Mouse (Mus musculus) forebrain, embryonic 12.5 days (tissue): ENCODE data around the gene Dhx16. TPM values are rescaled to one million over a fixed set of nuclear protein-coding genes. Genes with fewer than 3 reads are reported as not detected.

ENCODE experiments used
- ATAC-seq: fragments of 200-750 bp; cut with Nextera tagmentation; 2 replicates; pipeline ENCODE4 v1.8.0; 2017; ENCODE audit warnings: moderate TSS enrichment; ENCODE audit not compliant: low FRiP score
- H3K27ac ChIP-seq: fragments of 300-500 bp; sonication (generic); 2 replicates; pipeline ENCODE4 v1.5.1; 2016; ENCODE audit warnings: mild to moderate bottlenecking
- H3K27me3 ChIP-seq: fragments of 300-500 bp; sonication (generic); 2 replicates; pipeline ENCODE4 v1.6.1; 2016; ENCODE audit warnings: mild to moderate bottlenecking
- H3K36me3 ChIP-seq: fragments of 300-500 bp; sonication (generic); replicated peaks from 2 replicates; pipeline ENCODE4 v1.6.1; 2016; ENCODE audit warnings: mild to moderate bottlenecking
- H3K4me1 ChIP-seq: fragments of 300-500 bp; sonication (generic); 2 replicates; pipeline ENCODE4 v1.6.1; 2016
- H3K4me2 ChIP-seq: fragments of 300-500 bp; sonication (generic); 2 replicates; pipeline ENCODE4 v1.6.1; 2016; ENCODE audit warnings: mild to moderate bottlenecking, moderate library complexity
- H3K4me3 ChIP-seq: fragments of 300-500 bp; sonication (generic); replicated peaks from 2 replicates; pipeline ENCODE4 v1.5.1; 2016; ENCODE audit warnings: mild to moderate bottlenecking
- H3K9ac ChIP-seq: fragments of 300-500 bp; sonication (generic); 2 replicates; pipeline ENCODE4 v1.6.1; 2016; ENCODE audit warnings: mild to moderate bottlenecking
- H3K9me3 ChIP-seq: fragments of 300-500 bp; sonication (generic); 2 replicates; pipeline ENCODE4 v1.6.1; 2016
- WGBS: fragments of 180-500 bp; shearing (Covaris S2); methylation state at CpG from one replicate; pipeline ENCODE4 v1.1.7; 2016; 5-methylcytosine and 5-hydroxymethylcytosine counted together
- polyA plus RNA-seq: library from polyadenylated mRNA; unstranded; fragments of >200 nt; fragmentation: Nextera tagmentation; extraction: Ambion mirVana; gene quantifications from 2 replicates; pipeline ENCODE4 v1.2.1, GENCODE M21; 2016

Dhx16 gene
- polyA plus RNA-seq, 1 experiment from 2014 or later = 54.8 TPM

DNA sequence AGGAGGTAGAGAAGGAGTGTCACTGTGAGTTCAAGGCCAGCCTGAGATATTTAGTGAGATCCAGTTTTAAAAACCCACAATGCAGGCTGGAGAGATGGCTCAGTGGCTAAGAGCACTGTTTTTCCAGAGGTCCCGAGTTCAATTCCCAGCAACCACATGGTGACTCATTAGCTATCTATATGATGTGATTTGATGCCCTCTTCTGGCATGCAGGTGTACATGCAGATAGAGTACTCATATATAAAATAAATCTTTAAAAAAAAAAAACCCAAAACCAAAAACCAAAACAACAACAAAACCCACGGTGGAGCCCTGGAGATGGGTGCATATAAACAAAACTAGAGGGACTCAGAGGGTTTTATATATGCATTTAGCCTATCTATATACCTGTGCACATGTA lies 28.0 kb downstream of the Dhx16 start:
- 83% methylated on average over 2 of the region's 2 CpGs for WGBS
- H3K4me1 ChIP-seq = peaks cover 20% of the 10 kb centered on the region
- H3K27ac ChIP-seq = no peak overlapping the region
- H3K4me2 ChIP-seq = peak overlapping the region; percentile 95; the same call in 1 of the 2 replicates
- H3K9ac ChIP-seq = no peak overlapping the region
- ATAC-seq = no peak
- H3K27me3 ChIP-seq = no peaks in the 10 kb centered on the region
- no peak overlapping the region for H3K4me3 ChIP-seq
- H3K36me3 ChIP-seq = peaks cover 73% of the 10 kb centered on the region
- H3K9me3 ChIP-seq = no peaks in the 10 kb centered on the region

DNA sequence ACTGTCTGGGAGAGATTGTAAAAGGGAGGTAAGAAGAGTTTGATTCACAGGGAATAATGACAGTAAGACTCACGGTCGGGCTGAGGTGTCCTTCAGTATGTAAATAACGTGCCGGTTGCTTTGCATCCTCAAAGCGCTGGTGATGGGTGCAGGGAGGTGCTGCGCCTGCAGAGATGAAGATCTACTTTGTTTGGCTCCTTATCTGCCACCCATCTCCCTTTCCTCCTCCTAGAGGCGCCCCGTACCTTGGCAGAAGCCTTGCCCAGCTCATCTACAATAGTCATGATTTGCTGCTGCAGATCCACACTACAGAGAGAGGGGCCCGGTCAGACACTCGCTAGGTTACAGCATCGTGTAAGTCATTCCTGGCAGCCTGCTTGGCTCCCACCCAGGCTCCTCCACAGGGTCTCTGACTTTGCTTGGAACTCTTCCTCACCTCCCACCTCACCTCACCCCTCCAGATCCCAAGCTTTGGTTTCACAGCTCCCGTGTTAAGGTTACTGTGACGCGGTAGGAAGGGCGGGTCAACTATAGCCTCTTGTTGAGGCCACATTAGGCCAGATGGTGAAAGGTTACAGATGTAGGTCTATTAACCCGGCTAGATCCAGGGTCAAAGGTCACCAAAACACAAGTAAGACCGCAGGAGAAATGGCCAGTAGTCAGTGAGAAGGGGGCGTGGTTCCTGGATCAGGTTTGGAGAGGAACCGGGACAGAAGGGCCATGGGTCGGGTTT lies 29.7 kb downstream of the Dhx16 start:
- H3K4me1 ChIP-seq = peaks cover 20% of the 10 kb centered on the region
- peak overlapping the region; percentile 83 for H3K9ac ChIP-seq
- peak; percentile 24; the same call in 1 of the 2 replicates for ATAC-seq
- peak overlapping the region; percentile 74 for H3K4me3 ChIP-seq
- H3K36me3 ChIP-seq = peaks cover 68% of the 10 kb centered on the region
- H3K9me3 ChIP-seq = no peaks in the 10 kb centered on the region
- no peaks in the 10 kb centered on the region for H3K27me3 ChIP-seq
- WGBS = 29% methylated on average over 20 of the region's 20 CpGs
- H3K27ac ChIP-seq = peak overlapping the region; percentile 78
- H3K4me2 ChIP-seq = peak overlapping the region; percentile 95

DNA sequence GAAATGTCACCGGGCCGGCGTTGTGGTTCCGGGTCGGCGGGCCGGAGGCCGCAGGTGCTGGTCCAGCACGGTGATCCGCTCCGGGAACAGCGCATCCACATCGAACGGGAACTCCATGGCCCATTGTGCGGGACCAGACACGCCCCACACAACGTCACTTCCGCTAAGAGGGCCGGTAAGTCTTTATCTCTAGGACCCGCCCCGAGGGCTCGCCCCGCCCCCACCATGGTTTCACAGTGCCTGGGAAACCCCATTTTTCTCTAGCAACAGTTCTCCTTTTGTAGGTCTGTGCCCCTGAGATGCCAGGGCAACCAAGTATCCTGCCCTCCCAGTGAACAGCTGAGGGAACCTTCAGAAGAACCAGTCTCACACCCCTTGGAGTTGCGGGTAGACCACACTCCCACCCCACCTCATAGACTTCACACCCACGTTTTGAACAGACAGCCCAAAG lies 30.3 kb downstream of the Dhx16 start, which contains the start of gene Atat1:
Gene Atat1, minus strand, starts transcription at position 157 of the 451 bp plus-strand sequence.
- peak; percentile 93 for ATAC-seq
- peaks cover 64% of the 10 kb centered on the region for H3K36me3 ChIP-seq
- WGBS = 5% methylated on average over 25 of the region's 25 CpGs

DNA sequence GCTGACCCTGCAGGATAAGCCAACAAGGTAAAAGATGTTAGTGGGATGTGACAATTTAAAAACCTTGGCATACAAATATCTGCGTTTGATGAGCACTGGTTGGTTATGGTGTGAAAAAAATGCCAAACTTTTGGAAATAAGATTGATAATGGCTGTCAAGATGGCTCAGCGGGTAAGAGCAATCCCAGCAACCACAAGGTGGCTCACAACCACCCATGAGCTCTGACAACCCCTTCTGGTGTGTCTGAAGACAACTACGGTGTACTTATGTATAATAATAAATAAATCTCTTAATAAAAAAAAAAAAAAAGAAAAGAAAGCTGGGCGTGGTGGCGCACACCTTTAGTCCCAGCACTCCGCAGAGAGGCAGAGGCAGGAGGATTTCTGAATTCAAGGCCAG lies 35.4 kb downstream of the Dhx16 start:
- no peak for ATAC-seq
- Histone ChIP-seq H3K9ac (no peak overlapping the region), H3K9me3 (no peaks in the 10 kb centered on the region), H3K4me2 (peak overlapping the region; percentile 72), H3K36me3 (peaks cover 34% of the 10 kb centered on the region), H3K4me1 (peaks cover 17% of the 10 kb centered on the region), H3K4me3 (no peak overlapping the region; the same call in 1 of the 2 replicates), H3K27me3 (no peaks in the 10 kb centered on the region), H3K27ac (no peak overlapping the region)
- 86% methylated on average over 6 of the region's 6 CpGs for WGBS

More for the DNA sequence above, 30.3 kb downstream of the Dhx16 start, which contains the start of gene Atat1:
- H3K9me3 ChIP-seq = no peaks in the 10 kb centered on the region
- peak within 1 kb of the TSS; percentile 74 for H3K4me3 ChIP-seq
- H3K4me2 ChIP-seq = peak within 1 kb of the TSS; percentile 95
- peak within 1 kb of the TSS; percentile 83 for H3K9ac ChIP-seq
- H3K27me3 ChIP-seq = no peaks in the 10 kb centered on the region
- H3K27ac ChIP-seq = peak within 1 kb of the TSS; percentile 78
- H3K4me1 ChIP-seq = peaks cover 20% of the 10 kb centered on the region

DNA sequence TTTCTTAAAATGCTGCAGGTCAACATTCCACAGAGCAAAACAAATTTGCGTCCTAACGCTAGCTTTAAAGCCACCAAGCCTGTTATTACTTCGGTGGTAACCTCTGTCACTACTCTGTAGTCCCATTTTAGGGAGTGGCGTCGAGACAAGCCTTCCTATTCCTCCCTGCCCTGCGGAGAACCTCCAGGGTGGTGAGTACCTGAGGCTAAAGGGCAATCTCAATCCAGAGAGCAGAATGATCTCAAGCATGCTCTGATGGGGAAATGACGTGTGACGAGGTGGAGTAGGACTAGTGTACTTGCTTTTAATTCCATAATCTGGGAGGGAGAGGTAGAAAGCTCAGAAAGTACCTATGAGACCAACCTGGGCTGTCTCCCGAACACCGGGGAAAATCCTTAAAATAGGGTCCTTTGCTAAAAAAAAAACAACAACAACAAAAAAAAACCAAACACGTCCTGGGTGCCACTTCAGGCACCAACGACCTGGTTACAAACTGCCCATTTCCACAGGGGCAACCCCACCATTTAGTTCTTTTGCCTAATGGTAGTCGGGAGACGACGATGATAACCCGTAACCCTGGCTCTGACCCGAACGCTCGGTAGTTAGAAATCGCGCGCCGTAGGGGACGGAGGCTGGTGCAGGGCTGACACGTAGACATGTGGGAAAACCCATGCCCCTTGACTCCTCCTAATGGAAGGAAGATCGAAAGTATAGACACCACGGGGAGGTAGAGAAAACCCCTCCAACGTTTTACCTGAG lies 36.1 kb downstream of the Dhx16 start:
- no peak for ATAC-seq

DNA sequence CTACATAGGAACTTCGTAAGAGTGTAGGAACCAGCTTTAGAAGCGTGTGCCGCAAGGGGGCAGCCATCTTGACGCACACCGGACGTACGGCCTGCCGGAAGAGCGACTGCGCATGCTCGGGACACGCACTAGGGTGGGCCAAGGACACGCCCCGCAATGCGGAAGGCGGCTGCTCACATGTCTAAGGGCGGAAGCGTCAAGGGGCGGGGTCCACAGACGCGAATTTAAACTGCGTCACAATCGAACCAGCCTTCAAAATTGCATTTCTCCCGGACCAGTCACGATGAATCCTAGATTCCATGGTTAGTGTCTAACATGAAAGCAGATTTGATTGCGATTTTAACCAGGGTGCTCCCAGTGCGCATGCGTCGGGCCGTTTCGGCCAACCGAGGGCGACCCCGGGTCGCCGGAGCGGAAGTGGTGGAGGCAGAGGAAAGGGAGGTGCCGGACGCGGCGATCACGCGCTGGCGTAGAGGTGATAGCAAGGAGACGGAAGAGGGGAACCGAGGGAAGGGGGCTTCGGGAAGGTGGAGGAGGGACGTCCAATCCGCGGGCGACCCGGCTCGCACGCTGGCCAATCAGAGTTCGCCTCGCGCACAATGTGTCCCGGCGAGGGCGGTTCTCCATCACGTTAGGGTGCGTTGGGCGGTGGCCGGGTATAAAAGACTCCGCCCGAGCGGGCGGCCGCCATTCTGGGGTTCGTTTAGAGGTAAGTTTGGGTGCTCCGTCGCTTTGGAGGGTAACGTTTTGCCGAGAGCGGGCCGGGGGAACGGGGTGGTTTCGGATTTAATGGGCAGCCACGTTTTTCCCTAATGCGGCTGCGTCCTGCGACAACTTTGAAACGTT lies 36.9 kb downstream of the Dhx16 start, which contains the start of the genes Mrps18b and Ppp1r10:
Gene Mrps18b, minus strand, starts transcription at position 93 of the 846 bp plus-strand sequence.
Gene Ppp1r10, plus strand, starts transcription at position 138 of the 846 bp plus-strand sequence.
- peaks cover 29% of the 10 kb centered on the region for H3K4me1 ChIP-seq
- WGBS = under 1% methylated on average over 83 of the region's 83 CpGs
- peak; percentile 93 for ATAC-seq
- H3K9me3 ChIP-seq = no peaks in the 10 kb centered on the region
- peak within 1 kb of the TSS; percentile 72 for H3K4me2 ChIP-seq
- no peaks in the 10 kb centered on the region for H3K27me3 ChIP-seq
- peak within 1 kb of the TSS; percentile 99 for H3K27ac ChIP-seq
- peak within 1 kb of the TSS; percentile 68 for H3K4me3 ChIP-seq
- peaks cover 32% of the 10 kb centered on the region for H3K36me3 ChIP-seq
- peak within 1 kb of the TSS; percentile 98 for H3K9ac ChIP-seq

More for the DNA sequence above, 36.1 kb downstream of the Dhx16 start:
- Histone ChIP-seq H3K9me3 (no peaks in the 10 kb centered on the region), H3K4me3 (peak overlapping the region; percentile 68), H3K36me3 (peaks cover 40% of the 10 kb centered on the region), H3K4me2 (peak overlapping the region; percentile 72), H3K27me3 (no peaks in the 10 kb centered on the region), H3K4me1 (peaks cover 22% of the 10 kb centered on the region), H3K9ac (peak overlapping the region; percentile 98), H3K27ac (peak overlapping the region; percentile 99)
- WGBS = 4% methylated on average over 28 of the region's 28 CpGs

DNA sequence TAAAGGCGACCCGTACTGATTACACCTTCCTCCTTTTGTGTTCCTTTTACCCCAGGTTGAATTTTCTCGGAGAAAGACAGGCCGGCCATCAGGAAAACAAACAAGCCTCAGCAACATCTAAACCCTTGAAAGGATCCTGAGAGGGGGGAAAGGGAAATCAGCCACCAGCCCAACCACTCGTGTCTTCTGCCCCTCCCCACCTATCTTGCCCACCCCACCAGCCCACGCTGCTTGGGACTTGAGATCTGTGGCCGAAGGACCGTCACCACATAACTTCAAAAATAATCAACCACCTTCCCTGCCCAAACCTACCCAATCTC lies 37.5 kb downstream of the Dhx16 start:
- H3K27me3 ChIP-seq = no peaks in the 10 kb centered on the region
- H3K9me3 ChIP-seq = no peaks in the 10 kb centered on the region
- no peak for ATAC-seq
- H3K4me3 ChIP-seq = peak overlapping the region; percentile 68
- H3K36me3 ChIP-seq = peaks cover 26% of the 10 kb centered on the region
- H3K9ac ChIP-seq = peak overlapping the region; percentile 98
- peak overlapping the region; percentile 72 for H3K4me2 ChIP-seq
- H3K27ac ChIP-seq = peak overlapping the region; percentile 99
- WGBS = under 1% methylated on average over 8 of the region's 8 CpGs
- H3K4me1 ChIP-seq = peaks cover 33% of the 10 kb centered on the region

DNA sequence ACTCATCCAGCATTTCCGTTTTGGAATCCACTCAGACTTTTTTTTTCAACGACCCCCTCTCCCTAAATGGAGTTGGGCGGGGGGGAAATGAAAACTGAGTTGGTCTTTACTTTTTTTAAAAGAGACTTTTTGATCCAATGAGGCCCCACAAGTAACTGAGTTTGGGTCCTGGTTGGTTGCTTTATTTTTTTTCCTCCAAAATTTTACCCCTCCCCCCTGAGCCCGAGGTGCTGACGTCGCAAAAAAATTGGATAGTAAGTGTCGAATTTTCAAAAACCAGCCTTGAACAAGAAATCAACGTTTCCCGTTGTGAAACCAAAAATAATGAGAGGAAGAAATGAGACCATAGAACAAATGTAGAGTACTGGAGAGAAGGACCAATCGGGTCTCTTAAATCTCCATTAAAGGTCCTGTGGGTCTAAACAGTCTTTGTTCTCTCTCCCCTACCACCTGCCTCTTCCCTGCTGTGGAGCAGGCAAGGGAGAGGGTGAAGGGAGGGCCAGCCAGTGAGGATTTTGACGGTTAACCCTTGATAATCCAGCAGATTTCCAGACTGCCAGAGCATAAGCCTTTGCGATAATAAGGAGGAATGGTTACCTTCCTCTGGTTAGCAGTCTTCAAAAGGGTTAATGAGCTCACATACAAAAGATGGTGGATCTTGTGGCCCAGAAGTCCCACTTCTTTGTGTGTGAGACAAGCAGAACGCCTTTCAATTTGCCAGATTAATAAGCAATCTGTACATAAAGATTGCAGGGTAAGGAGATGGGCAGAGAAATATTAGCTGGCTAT lies 38.0 kb downstream of the Dhx16 start:
- WGBS = 0% methylated on average over 13 of the region's 13 CpGs
- no peak for ATAC-seq

DNA sequence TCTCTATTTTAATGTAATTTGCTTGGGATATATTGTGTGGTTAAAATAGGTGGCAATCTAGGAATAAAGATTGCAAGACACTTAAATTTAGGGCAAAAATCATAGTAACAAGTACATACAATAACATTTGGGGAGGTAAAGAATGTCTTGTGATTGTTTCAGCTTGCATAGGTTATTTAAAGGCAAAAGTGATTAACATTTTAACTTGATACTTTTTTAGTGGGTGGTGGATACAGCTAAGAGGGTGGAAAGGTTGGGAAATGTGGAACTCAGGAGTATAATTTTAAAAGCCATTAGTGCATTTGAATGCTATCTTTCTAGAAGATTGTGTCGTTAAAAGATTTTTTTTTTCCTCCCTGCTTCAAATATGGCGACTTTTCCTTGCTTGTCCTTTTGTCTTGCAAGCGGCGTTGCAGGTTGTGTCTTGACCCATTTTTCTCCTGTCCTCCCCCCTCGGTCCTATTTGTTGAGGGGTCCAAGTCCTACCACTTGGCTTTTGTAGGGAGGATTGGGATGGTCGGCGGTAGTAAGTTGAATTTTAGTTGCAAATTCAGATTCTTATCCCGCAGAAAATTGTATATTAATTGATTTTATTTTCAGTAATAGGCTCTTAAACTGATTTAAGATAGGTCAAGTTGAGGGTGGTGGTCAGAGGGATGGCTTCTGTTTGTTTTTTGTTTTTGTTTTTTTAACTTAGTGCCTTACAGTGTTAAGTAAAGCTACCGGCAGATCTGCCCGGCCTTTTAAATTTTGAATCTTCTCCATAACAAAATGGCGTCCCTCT lies 38.8 kb downstream of the Dhx16 start:
- no peak for ATAC-seq
- peaks cover 36% of the 10 kb centered on the region for H3K4me1 ChIP-seq
- H3K36me3 ChIP-seq = peaks cover 17% of the 10 kb centered on the region
- peak overlapping the region; percentile 72 for H3K4me2 ChIP-seq
- no peaks in the 10 kb centered on the region for H3K9me3 ChIP-seq
- H3K27me3 ChIP-seq = no peaks in the 10 kb centered on the region
- H3K27ac ChIP-seq = peak overlapping the region; percentile 99
- H3K4me3 ChIP-seq = peak overlapping the region; percentile 68
- H3K9ac ChIP-seq = peak overlapping the region; percentile 98
- WGBS = 0% methylated on average over 11 of the region's 11 CpGs

More for the DNA sequence above, 38.0 kb downstream of the Dhx16 start:
- no peaks in the 10 kb centered on the region for H3K9me3 ChIP-seq
- H3K4me2 ChIP-seq = peak overlapping the region; percentile 72
- H3K4me3 ChIP-seq = peak overlapping the region; percentile 68
- H3K9ac ChIP-seq = peak overlapping the region; percentile 98
- peaks cover 36% of the 10 kb centered on the region for H3K4me1 ChIP-seq
- peak overlapping the region; percentile 99 for H3K27ac ChIP-seq
- H3K36me3 ChIP-seq = peaks cover 21% of the 10 kb centered on the region
- H3K27me3 ChIP-seq = no peaks in the 10 kb centered on the region

DNA sequence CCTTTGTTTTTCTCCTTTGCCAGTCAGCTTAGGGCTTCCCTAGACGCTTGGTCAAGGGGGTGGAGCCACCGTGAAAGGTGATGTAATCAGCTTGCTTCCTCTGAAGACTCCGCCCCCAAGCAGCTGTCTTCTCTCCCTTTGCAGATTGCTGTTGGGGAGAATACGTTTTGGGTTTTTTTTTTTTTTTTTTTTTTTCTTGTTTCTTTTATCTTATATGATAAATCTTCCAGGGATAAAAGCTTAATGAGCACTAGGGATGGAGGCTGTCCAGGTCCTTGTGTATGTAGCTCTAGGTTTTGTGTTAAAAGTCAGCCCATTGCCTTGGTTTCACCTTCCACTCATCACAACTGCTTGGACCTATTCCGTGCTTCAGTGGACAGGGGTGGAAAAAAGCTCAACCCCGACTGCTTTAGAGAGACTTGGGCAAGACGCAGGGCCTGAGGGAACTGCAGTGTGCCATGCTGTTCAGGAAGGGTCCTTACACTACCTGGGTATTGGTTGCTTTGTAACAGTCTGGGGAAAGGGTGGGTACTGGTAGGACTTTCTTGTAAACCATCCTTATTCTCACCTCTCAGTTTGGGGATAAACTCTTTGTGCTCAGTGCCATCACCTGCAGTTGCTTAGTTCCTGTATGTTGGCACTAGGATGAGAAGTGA lies 39.6 kb downstream of the Dhx16 start:
- Histone ChIP-seq H3K27me3 (no peaks in the 10 kb centered on the region), H3K9ac (peak overlapping the region; percentile 98), H3K27ac (peak overlapping the region; percentile 99), H3K4me2 (peak overlapping the region; percentile 72), H3K4me3 (peak overlapping the region; percentile 68), H3K9me3 (no peaks in the 10 kb centered on the region), H3K36me3 (peaks cover 22% of the 10 kb centered on the region), H3K4me1 (peaks cover 36% of the 10 kb centered on the region)
- 14% methylated on average over 7 of the region's 7 CpGs for WGBS
- peak; percentile 60 for ATAC-seq
